ENCODE assay signal across 16 mouse cellular contexts in genomic region chr8:103343891-103344290, GRCm38 (mm10).
DNase-seq lines count a peak whose midpoint lies in the region.
"Had no signal": no experiment of that assay in that cellular context is flagged by ENCODE, and none has a peak within 500 bp of the region (broad histone marks: within the 10 kb centered on the region; RNA-seq: fewer than 3 reads in every experiment).

No protein-coding gene starts in this region.

- intact Hi-C loops in left cerebral cortex, postnatal 4 days (cut with DNase I): loop anchor here (10.0 kb wide), 1 partner anchor 681 kb away; no protein-coding TSS in a partner anchor

- peak; percentile 40 to 60 for DNase-seq in frontal cortex, adult 2 months (ENCODE audit: extremely low spot score in 1 of 2, low spot score in 1 of 2)
- no peak for DNase-seq in frontal cortex, postnatal 14 days (ENCODE audit: low spot score in 2 of 2)
- DNase-seq in left cerebral cortex, adult 11 months (ENCODE audit: low spot score): peak; percentile 25
- DNase-seq in left cerebral cortex, postnatal 4 days: no peak
- DNase-seq in brain, adult 2 months (ENCODE audit: low read depth, low spot score): peak; percentile 79
- DNase-seq in layer of hippocampus, adult 9-11 months: peak; percentile 34
- no peak for DNase-seq in thymus, adult 18-20 months
- no peak for DNase-seq in cerebellum, postnatal 25 days
- DNase-seq: adrenal gland, postnatal 14 days; cerebellum, adult 11-12 months; cerebellum, adult 9-11 months; gastrocnemius, postnatal 10 days; heart, postnatal 10 days; kidney, adult 9 months; kidney, postnatal 10 days; lung, postnatal 36 days had no signal

Comparison
In these comparisons a context has a peak if more than half of its experiments do, and no peak if none do; other contexts are left out.
1. DNase-seq: peak in frontal cortex, adult 2 months (2 of 2), left cerebral cortex, adult 11 months (single experiment), brain, adult 2 months (single experiment) and layer of hippocampus, adult 9-11 months (single experiment); none in frontal cortex, postnatal 14 days (0 of 2), left cerebral cortex, postnatal 4 days (single experiment), thymus, adult 18-20 months (0 of 2) and cerebellum, postnatal 25 days (0 of 2).